Comparison of ENCODE assay signal across 23 mouse cellular contexts in the genomic region with DNA sequence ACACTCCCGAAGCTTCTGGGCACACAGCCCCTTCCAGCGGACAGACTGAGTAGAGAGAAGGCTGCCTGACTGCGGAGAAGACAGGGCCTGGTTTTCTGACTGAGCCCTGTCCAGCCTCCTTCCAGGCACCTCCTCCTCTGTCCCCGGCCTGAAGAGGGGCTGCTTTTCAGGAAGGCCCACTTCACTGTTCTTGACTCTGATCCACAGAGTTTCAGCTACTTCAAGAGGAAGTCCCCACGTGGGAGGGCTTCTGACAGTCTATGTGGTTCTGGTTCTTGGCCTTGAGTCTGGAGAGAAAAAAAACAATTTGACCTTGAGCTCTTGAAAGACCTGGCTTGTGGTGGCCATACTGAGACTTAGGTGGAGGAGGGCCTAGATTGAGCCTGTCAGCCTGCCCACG. TPM values are rescaled to one million over a fixed set of nuclear protein-coding genes. Genes with fewer than 3 reads are reported as not detected.
A peak's percentile ranks its signal among the peaks of the same experiment; 100 is the strongest.
DNase-seq lines count a peak whose midpoint lies in the region; ATAC-seq and TF ChIP-seq lines count a peak whose summit lies in the region.
"Had no signal": no experiment of that assay in that cellular context is flagged by ENCODE, and none has a peak within 500 bp of the region (broad histone marks: within the 10 kb centered on the region; RNA-seq: fewer than 3 reads in every experiment).

No protein-coding gene starts in this region.

- in situ Hi-C loops in ES-E14 (cut with MboI; ENCODE audit: low sequenced_read_pairs in 2 of 2, unreplicated experiment in 2 of 2) = no loop called here

- no peaks in the 10 kb centered on the region for H3K27me3 ChIP-seq in heart, embryonic 14.5 days (ENCODE audit: control insufficient read depth, insufficient read depth, low read length)
- H3K27me3 ChIP-seq in kidney, postnatal 0 days (ENCODE audit: insufficient read depth, low read length) = no peaks in the 10 kb centered on the region
- H3K27me3 ChIP-seq in intestine, postnatal 0 days (replicated peaks; ENCODE audit: control insufficient read depth, insufficient read depth, low read length) = no peaks in the 10 kb centered on the region
- H3K27me3 ChIP-seq: Patski had no signal

- peaks cover 44 to 70% of the 10 kb centered on the region in 2 experiments for H3K4me1 ChIP-seq in heart, embryonic 14.5 days (ENCODE audit: control insufficient read depth in 2 of 2, insufficient read depth in 2 of 2, low read length in 2 of 2)
- H3K4me1 ChIP-seq in kidney, postnatal 0 days (replicated peaks; ENCODE audit: insufficient read depth, low read length) = peaks cover 18% of the 10 kb centered on the region
- H3K4me1 ChIP-seq in ES-E14 (ENCODE audit: control insufficient read depth in 2 of 2, insufficient read depth in 2 of 2, low read length in 2 of 2, poor library complexity in 1 of 2) = peaks cover 4 to 37% of the 10 kb centered on the region in 2 experiments; a peak in 3 of 4 replicates
- peaks cover 17% of the 10 kb centered on the region; the same call in 1 of the 2 replicates for H3K4me1 ChIP-seq in intestine, postnatal 0 days (replicated peaks; ENCODE audit: control insufficient read depth, insufficient read depth, low read length)

- H3K4me3 ChIP-seq in heart, embryonic 14.5 days (ENCODE audit: control insufficient read depth in 1 of 2, insufficient read depth in 1 of 2, low read depth in 1 of 2, low read length in 2 of 2) = no peak overlapping the region
- H3K4me3 ChIP-seq in kidney, postnatal 0 days (replicated peaks; ENCODE audit: low read depth, low read length) = no peak overlapping the region
- no peak overlapping the region for H3K4me3 ChIP-seq in ES-E14 (ENCODE audit: insufficient read depth in 1 of 2, low read depth in 1 of 2, low read length in 2 of 2, poor library complexity in 1 of 2, severe bottlenecking in 1 of 2)
- no peak overlapping the region for H3K4me3 ChIP-seq in intestine, postnatal 0 days (ENCODE audit: low read depth, low read length)
- H3K4me3 ChIP-seq: embryonic facial prominence, embryonic 10.5 days; midbrain, embryonic 13.5 days had no signal

- H3K9me3 ChIP-seq in heart, embryonic 14.5 days (ENCODE audit: control insufficient read depth, low read length) = no peaks in the 10 kb centered on the region
- no peaks in the 10 kb centered on the region for H3K9me3 ChIP-seq in kidney, postnatal 0 days (replicated peaks; ENCODE audit: low read length)
- H3K9me3 ChIP-seq in ES-E14 (ENCODE audit: control insufficient read depth, insufficient read depth, low read depth, low read length) = no peaks in the 10 kb centered on the region
- no peaks in the 10 kb centered on the region for H3K9me3 ChIP-seq in intestine, postnatal 0 days (ENCODE audit: control insufficient read depth)
- H3K9me3 ChIP-seq: embryonic facial prominence, embryonic 10.5 days; midbrain, embryonic 13.5 days had no signal

- 52% methylated on average over 6 of the region's 6 CpGs for WGBS in heart, embryonic 14.5 days
- 56% methylated on average over 6 of the region's 6 CpGs for WGBS in kidney, postnatal 0 days
- 53% methylated on average over 6 of the region's 6 CpGs for WGBS in intestine, postnatal 0 days

- peak overlapping the region; percentile 58 to 63 for H3K27ac ChIP-seq in heart, embryonic 14.5 days (replicated peaks in 1 of 2; ENCODE audit: control insufficient read depth in 1 of 2, insufficient read depth in 1 of 2, low read depth in 2 of 2, low read length in 2 of 2)
- peak overlapping the region; percentile 27; the same call in 1 of the 2 replicates for H3K27ac ChIP-seq in kidney, postnatal 0 days
- H3K27ac ChIP-seq in ES-E14 (ENCODE audit: insufficient read depth, low read depth, low read length, poor library complexity, severe bottlenecking) = no peak overlapping the region
- H3K27ac ChIP-seq in intestine, postnatal 0 days (ENCODE audit: low read depth, low read length) = peak overlapping the region; percentile 36
- H3K27ac ChIP-seq: embryonic facial prominence, embryonic 10.5 days; midbrain, embryonic 13.5 days had no signal

- peak overlapping the region; percentile 2; the same call in 1 of the 2 replicates for H3K9ac ChIP-seq in heart, embryonic 14.5 days (ENCODE audit: low read length)
- no peak overlapping the region for H3K9ac ChIP-seq in kidney, postnatal 0 days (ENCODE audit: low read depth, low read length)
- no peak overlapping the region for H3K9ac ChIP-seq in ES-E14 (ENCODE audit: insufficient read depth, low read depth, low read length, poor library complexity, severe bottlenecking)
- peak overlapping the region; percentile 34 for H3K9ac ChIP-seq in intestine, postnatal 0 days (ENCODE audit: low read depth, low read length)
- H3K9ac ChIP-seq: lung, embryonic 14.5 days; midbrain, embryonic 13.5 days had no signal

- DNase-seq in heart, adult 8-10 months (ENCODE audit: low spot score) = no peak
- DNase-seq in kidney, postnatal 0 days (ENCODE audit: low spot score) = no peak
- DNase-seq in kidney, adult 8-10 months = no peak
- DNase-seq in ES-E14 (ENCODE audit: low read depth, low spot score) = no peak
- no peak for DNase-seq in yolk sac, embryonic 10.5 days (ENCODE audit: low spot score)
- DNase-seq in urinary bladder, postnatal 10 days (ENCODE audit: low spot score) = no peak
- DNase-seq: adrenal gland, adult 8-10 months; cerebellum, adult 9-10 months; gastrocnemius, postnatal 10 days; lung, embryonic 14.5 days; thymus, postnatal 36 days had no signal

- no peak for ATAC-seq in heart, embryonic 14.5 days (ENCODE audit: insufficient number of reproducible peaks, insufficient read depth, low FRiP score, low read depth)
- no peak for ATAC-seq in kidney, postnatal 0 days (replicated peaks; ENCODE audit: low FRiP score, low read depth)
- ATAC-seq in intestine, postnatal 0 days = no peak
- ATAC-seq: midbrain, embryonic 13.5 days; Patski had no signal

- no peak for TF ChIP-seq CTCF in kidney, postnatal 0 days (IDR thresholded peaks at IDR 0.05; ENCODE audit: low read depth)
- no peak for TF ChIP-seq CTCF in intestine, postnatal 0 days (IDR thresholded peaks at IDR 0.05; ENCODE audit: low read depth)

- no peaks in the 10 kb centered on the region for H3K36me3 ChIP-seq in heart, embryonic 14.5 days (ENCODE audit: control insufficient read depth, insufficient read depth, low read length)
- H3K36me3 ChIP-seq in kidney, postnatal 0 days (ENCODE audit: insufficient read depth, low read length) = no peaks in the 10 kb centered on the region
- no peaks in the 10 kb centered on the region for H3K36me3 ChIP-seq in ES-E14 (ENCODE audit: control insufficient read depth, insufficient read depth, low read length, poor library complexity, severe bottlenecking)
- peaks cover 5% of the 10 kb centered on the region; the same call in 1 of the 2 replicates for H3K36me3 ChIP-seq in intestine, postnatal 0 days (ENCODE audit: control insufficient read depth, insufficient read depth)
- H3K36me3 ChIP-seq: embryonic facial prominence, embryonic 10.5 days; midbrain, embryonic 13.5 days had no signal

- H3K4me2 ChIP-seq in heart, embryonic 14.5 days (ENCODE audit: low read length) = no peak overlapping the region
- H3K4me2 ChIP-seq in kidney, postnatal 0 days (ENCODE audit: low read length) = no peak overlapping the region
- H3K4me2 ChIP-seq in intestine, postnatal 0 days (replicated peaks; ENCODE audit: low read depth) = no peak overlapping the region
- H3K4me2 ChIP-seq: lung, embryonic 14.5 days; midbrain, embryonic 13.5 days had no signal

TF ChIP-seq in ES-E14, 5 proteins besides CTCF, POLR2A, EP300 and RAD21:
- 0 out of 2 replicates have a peak, but pooled peaks have one; percentile 34 for TF ChIP-seq ZNF384 (IDR thresholded peaks at IDR 0.05; ENCODE audit: low read depth, low read length)
- TF ChIP-seq ZC3H11A (IDR thresholded peaks at IDR 0.05; ENCODE audit: borderline replicate concordance, low read depth, low read length) = no peak

RNA-seq across cellular contexts. Expression of gene 1700001C19Rik, which starts 6.9 kb away (rescaled TPM):
- polyA plus RNA-seq in heart, embryonic 14.5 days (2014; fragmentation: Nextera tagmentation; extraction: Ambion mirVana) = 0.72 and 0.92 TPM in 2 replicates
- not detected for total RNA-seq in heart, adult 8-10 months (2022)
- 0.45 and 0.47 TPM in 2 replicates for polyA plus RNA-seq in kidney, postnatal 0 days (2015; fragmentation: Nextera tagmentation; extraction: Ambion mirVana)
- 0.85 TPM in 2 replicates for total RNA-seq in ES-E14 (2012; rRNA removed)
- 0.35 and 0.77 TPM in 2 replicates for polyA plus RNA-seq in intestine, postnatal 0 days (2015; fragmentation: Nextera tagmentation; extraction: Ambion mirVana)
- total RNA-seq: common myeloid progenitor, adult 5-6 weeks; gastrocnemius, postnatal 10 days; layer of hippocampus, adult 18-20 months; layer of hippocampus, postnatal 25 days; left cerebral cortex, postnatal 10 days; megakaryocyte, adult 5-6 weeks had no signal
- polyA plus RNA-seq: embryonic facial prominence, embryonic 10.5 days had no signal

RNA-seq across cellular contexts. Expression of gene AI661453, which starts 7.7 kb away (rescaled TPM):
- polyA plus RNA-seq in heart, embryonic 14.5 days (2014; fragmentation: Nextera tagmentation; extraction: Ambion mirVana) = 0.47 and 0.76 TPM in 2 replicates
- total RNA-seq in heart, adult 8-10 months (2022) = 1 to 10 TPM in 3 of 4 experiments, under 1 TPM in 1; 0.50 to 2.1 (median 1.2) TPM
- polyA plus RNA-seq in kidney, postnatal 0 days (2015; fragmentation: Nextera tagmentation; extraction: Ambion mirVana) = 2.2 and 2.4 TPM in 2 replicates
- 1.5 and 2.2 TPM in 2 replicates for total RNA-seq in ES-E14 (2012; rRNA removed)
- 6.1 and 7.7 TPM in 2 replicates for polyA plus RNA-seq in intestine, postnatal 0 days (2015; fragmentation: Nextera tagmentation; extraction: Ambion mirVana)
- polyA plus RNA-seq: neural tube, embryonic 14.5 days had no signal

RNA-seq across cellular contexts. Expression of gene Guca1a, which starts 43.7 kb away (rescaled TPM):
- polyA plus RNA-seq in heart, embryonic 14.5 days (2014; fragmentation: Nextera tagmentation; extraction: Ambion mirVana) = 2.4 and 2.9 TPM in 2 replicates
- under 1 TPM in 1 of 4 experiments, not detected in 3; 0.33 TPM for total RNA-seq in heart, adult 8-10 months (2022)
- 3.9 and 4.5 TPM in 2 replicates for polyA plus RNA-seq in kidney, postnatal 0 days (2015; fragmentation: Nextera tagmentation; extraction: Ambion mirVana)
- 10.7 and 12.2 TPM in 2 replicates for total RNA-seq in ES-E14 (2012; rRNA removed)
- polyA plus RNA-seq in intestine, postnatal 0 days (2015; fragmentation: Nextera tagmentation; extraction: Ambion mirVana) = 2.7 and 3.3 TPM in 2 replicates
- total RNA-seq: left cerebral cortex, postnatal 10 days had no signal

RNA-seq across cellular contexts. Expression of gene Taf8, which starts 58.0 kb away (rescaled TPM):
- 16.2 and 16.8 TPM in 2 replicates for polyA plus RNA-seq in heart, embryonic 14.5 days (2014; fragmentation: Nextera tagmentation; extraction: Ambion mirVana)
- total RNA-seq in heart, adult 8-10 months (2022) = 10 to 100 TPM in 2 of 4 experiments, 1 to 10 TPM in 2; 9.1 to 12.5 (median 10.4) TPM
- polyA plus RNA-seq in kidney, postnatal 0 days (2015; fragmentation: Nextera tagmentation; extraction: Ambion mirVana) = 21.4 and 24.9 TPM in 2 replicates
- 40.0 and 58.6 TPM in 2 replicates for total RNA-seq in ES-E14 (2012; rRNA removed)
- 8.3 and 9.2 TPM in 2 replicates for polyA plus RNA-seq in intestine, postnatal 0 days (2015; fragmentation: Nextera tagmentation; extraction: Ambion mirVana)

RNA-seq across cellular contexts. Expression of gene Guca1b, which starts 58.9 kb away (rescaled TPM):
- polyA plus RNA-seq in heart, embryonic 14.5 days (2014; fragmentation: Nextera tagmentation; extraction: Ambion mirVana) = 0.63 and 0.96 TPM in 2 replicates
- under 1 TPM in 3 of 4 experiments, not detected in 1; 0.17 to 0.37 (median 0.35) TPM for total RNA-seq in heart, adult 8-10 months (2022)
- polyA plus RNA-seq in kidney, postnatal 0 days (2015; fragmentation: Nextera tagmentation; extraction: Ambion mirVana) = 6.0 and 6.3 TPM in 2 replicates
- total RNA-seq in ES-E14 (2012; rRNA removed) = not detected in 2 replicates
- polyA plus RNA-seq in intestine, postnatal 0 days (2015; fragmentation: Nextera tagmentation; extraction: Ambion mirVana) = 0.13 and 0.17 TPM in 2 replicates
- total RNA-seq: common myeloid progenitor, adult 5-6 weeks; hematopoietic stem cell, adult 5-6 weeks had no signal

Comparison
In these comparisons a context has a peak if more than half of its experiments do, and no peak if none do; other contexts are left out.
1. H3K9ac ChIP-seq: peak in heart, embryonic 14.5 days (single experiment) and intestine, postnatal 0 days (single experiment); none in kidney, postnatal 0 days (single experiment) and ES-E14 (single experiment).